Mouse (Mus musculus) megakaryocyte, embryonic 14.5 days (primary cell): ENCODE measurements around the gene Stard9. TPM values are rescaled to one million over a fixed set of nuclear protein-coding genes. Genes with fewer than 3 reads are reported as not detected.

ENCODE experiments used
- H3K27me3 ChIP-seq: replicated peaks from 2 replicates; pipeline ENCODE3; 2012; ENCODE audit warnings: inconsistent platforms
- H3K36me3 ChIP-seq: replicated peaks from 2 replicates; pipeline ENCODE3; 2012; ENCODE audit warnings: low read length, inconsistent platforms, mixed read lengths
- H3K4me1 ChIP-seq: 2 replicates; pipeline ENCODE4 v1.6.1; 2012; ENCODE audit warnings: inconsistent platforms
- H3K4me3 ChIP-seq: replicated peaks from 2 replicates; pipeline ENCODE3; 2012; ENCODE audit warnings: moderate library complexity, mild to moderate bottlenecking, inconsistent platforms
- H3K9me3 ChIP-seq: 2 replicates; pipeline ENCODE4 v1.6.1; 2012; ENCODE audit warnings: inconsistent platforms
- FLI1 ChIP-seq: IDR thresholded peaks from 2 replicates; pipeline ENCODE4 v1.6.1; 2012; ENCODE audit warnings: low read length, inconsistent platforms, mixed read lengths
- GATA1 ChIP-seq: IDR thresholded peaks from 3 replicates; pipeline ENCODE4 v1.6.1; 2012; ENCODE audit warnings: mixed read lengths, low read length, inconsistent platforms, borderline replicate concordance
- polyA plus RNA-seq: library from polyadenylated mRNA; stranded (reverse); fragments of >175 nt; gene quantifications from 2 replicates; pipeline ENCODE4 v1.2.3, GENCODE M21; 2012; ENCODE audit warnings: low replicate concordance; ENCODE audit not compliant: insufficient read depth

The Stard9 gene
- polyA plus RNA-seq, 1 experiment = 0.30 TPM

DNA sequence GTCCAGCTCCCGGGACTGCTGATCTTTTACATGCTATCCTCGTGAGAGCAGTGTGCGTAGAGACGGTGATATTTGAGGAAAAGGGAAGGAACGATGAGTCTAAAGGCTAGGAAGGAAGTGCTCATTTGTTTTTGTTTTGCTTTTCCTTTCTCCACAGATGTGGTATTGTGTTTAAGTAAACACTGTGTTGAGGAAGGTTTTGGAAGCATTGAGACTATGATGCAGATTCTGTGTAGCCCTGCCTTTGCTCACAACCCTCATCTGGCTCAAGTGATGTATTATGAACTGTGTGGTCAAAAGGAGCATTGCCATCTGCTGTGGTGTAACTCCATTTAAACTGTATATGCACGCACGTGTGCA, 24.0 kb downstream of the Stard9 start:
- H3K36me3 ChIP-seq = no peaks in the 10 kb centered on the region
- H3K4me3 ChIP-seq = no peak overlapping the region
- TF ChIP-seq GATA1 = no peak
- TF ChIP-seq FLI1 = no peak
- peaks cover 2% of the 10 kb centered on the region; the same call in 1 of the 2 replicates for H3K9me3 ChIP-seq
- no peaks in the 10 kb centered on the region for H3K27me3 ChIP-seq
- H3K4me1 ChIP-seq = peaks cover 41% of the 10 kb centered on the region

DNA sequence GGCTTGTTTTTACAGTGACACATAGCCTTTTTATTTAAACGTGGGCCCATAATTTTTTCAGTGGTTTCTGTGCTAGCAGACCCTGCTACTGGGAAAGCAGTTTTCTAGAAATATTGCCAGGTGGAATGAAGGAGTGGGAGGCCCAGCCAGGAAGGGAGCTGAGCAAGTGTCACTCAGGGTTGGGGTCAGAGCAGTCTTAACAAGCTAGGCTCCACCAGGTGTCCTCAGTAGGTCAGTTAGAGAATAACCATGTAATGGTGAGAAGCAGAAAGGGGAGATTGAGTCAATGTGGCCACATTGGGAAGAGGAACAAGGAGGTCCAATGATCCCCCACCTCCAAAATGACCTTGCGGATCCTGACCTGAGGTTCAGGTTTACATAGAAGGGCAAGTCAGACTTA, 25.8 kb downstream of the Stard9 start:
- peaks cover 57% of the 10 kb centered on the region for H3K4me1 ChIP-seq
- H3K27me3 ChIP-seq = no peaks in the 10 kb centered on the region
- H3K9me3 ChIP-seq = peaks cover 2% of the 10 kb centered on the region; the same call in 1 of the 2 replicates
- H3K36me3 ChIP-seq = no peaks in the 10 kb centered on the region
- TF ChIP-seq FLI1 (no peak), GATA1 (no peak)
- no peak overlapping the region for H3K4me3 ChIP-seq

DNA sequence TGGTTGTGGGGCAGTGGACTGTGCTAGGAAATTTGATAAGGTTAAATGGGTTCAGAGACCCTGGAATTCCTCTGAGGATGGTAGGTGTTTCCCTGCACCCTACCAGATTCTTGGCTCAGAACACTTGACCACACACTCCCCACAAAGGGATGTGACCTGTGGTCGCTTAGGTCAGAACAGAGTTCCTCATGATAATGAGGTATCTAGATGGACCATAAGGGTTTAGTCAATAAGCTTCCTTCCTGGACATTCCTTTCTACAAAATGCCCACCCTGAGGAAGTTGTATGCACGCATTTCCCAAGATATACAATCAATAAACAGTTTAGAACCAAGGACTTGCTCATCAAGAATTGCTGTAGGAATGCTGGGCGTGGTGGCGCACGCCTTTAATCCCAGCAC, 27.0 kb downstream of the Stard9 start:
- peaks cover 69% of the 10 kb centered on the region for H3K4me1 ChIP-seq

DNA sequence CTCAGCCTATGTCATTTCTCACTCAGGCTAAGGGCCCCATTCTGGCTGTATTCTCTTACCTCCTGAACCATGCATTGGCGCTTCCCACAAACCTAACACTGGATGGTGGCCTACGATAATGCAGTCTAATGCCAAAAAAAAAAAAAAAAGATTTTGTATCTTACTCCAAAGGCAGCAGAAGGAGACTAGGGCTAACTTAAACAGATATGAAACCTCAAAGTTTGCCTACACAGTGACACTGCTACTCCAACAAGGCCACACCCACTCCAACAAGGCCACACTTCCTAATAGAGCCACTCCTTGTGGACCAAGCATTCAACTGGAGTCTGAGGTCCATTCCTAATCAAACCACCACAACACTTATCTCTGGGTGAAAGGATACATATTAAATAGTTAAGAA, 27.8 kb downstream of the Stard9 start:
- Histone ChIP-seq H3K4me3 (no peak overlapping the region), H3K36me3 (no peaks in the 10 kb centered on the region), H3K27me3 (no peaks in the 10 kb centered on the region), H3K4me1 (peaks cover 75% of the 10 kb centered on the region), H3K9me3 (no peaks in the 10 kb centered on the region)
- TF ChIP-seq FLI1 (no peak), GATA1 (no peak)

More for the DNA sequence above, 27.0 kb downstream of the Stard9 start:
- Histone ChIP-seq H3K4me3 (no peak overlapping the region), H3K36me3 (no peaks in the 10 kb centered on the region), H3K27me3 (no peaks in the 10 kb centered on the region), H3K9me3 (peaks cover 2% of the 10 kb centered on the region; the same call in 1 of the 2 replicates)
- TF ChIP-seq FLI1 (no peak), GATA1 (no peak)

DNA sequence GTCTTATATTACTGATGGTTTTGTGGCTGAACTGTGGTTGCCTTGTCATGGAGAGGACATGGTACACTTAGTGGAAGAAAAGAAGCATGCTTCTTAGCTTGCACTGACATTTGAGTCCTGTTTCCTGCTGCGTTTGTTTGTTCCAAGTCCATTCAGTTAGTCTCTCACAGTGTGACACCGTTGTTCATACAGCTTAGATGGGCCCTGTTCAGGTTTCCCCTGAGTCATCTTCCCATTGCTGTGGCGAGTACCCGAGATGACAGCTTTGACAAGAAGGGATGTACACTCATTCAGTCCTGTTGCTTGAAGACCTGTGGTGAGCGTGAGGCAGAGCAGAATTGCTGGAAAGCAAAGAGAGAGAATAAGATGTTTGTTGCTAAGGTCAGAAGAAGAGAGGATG, 29.6 kb downstream of the Stard9 start:
- no peak for TF ChIP-seq GATA1
- peaks cover 1% of the 10 kb centered on the region for H3K27me3 ChIP-seq
- H3K4me1 ChIP-seq = peaks cover 65% of the 10 kb centered on the region
- no peak overlapping the region for H3K4me3 ChIP-seq
- H3K36me3 ChIP-seq = no peaks in the 10 kb centered on the region
- H3K9me3 ChIP-seq = no peaks in the 10 kb centered on the region

DNA sequence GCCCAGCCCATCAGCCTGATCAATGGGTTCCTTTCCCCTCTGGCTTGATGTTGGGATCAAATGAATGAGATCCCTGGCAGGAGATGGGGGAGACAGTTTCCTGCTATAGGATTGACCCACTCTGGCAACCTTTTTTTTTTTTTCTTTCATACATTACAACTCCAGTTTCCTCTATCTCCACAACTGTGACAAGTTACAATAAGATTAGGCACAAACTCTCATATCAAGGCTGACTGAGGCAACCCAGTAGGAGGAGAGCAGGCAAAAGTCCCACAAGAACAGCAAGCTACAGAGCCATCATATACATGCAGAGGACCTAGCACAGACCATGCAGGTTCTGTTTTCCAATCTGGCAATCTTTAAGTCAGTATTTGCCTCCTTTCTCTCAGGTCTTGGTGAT, 30.4 kb downstream of the Stard9 start:
- H3K4me1 ChIP-seq = peaks cover 71% of the 10 kb centered on the region
- no peak for TF ChIP-seq FLI1
- no peak for TF ChIP-seq GATA1
- H3K36me3 ChIP-seq = no peaks in the 10 kb centered on the region

DNA sequence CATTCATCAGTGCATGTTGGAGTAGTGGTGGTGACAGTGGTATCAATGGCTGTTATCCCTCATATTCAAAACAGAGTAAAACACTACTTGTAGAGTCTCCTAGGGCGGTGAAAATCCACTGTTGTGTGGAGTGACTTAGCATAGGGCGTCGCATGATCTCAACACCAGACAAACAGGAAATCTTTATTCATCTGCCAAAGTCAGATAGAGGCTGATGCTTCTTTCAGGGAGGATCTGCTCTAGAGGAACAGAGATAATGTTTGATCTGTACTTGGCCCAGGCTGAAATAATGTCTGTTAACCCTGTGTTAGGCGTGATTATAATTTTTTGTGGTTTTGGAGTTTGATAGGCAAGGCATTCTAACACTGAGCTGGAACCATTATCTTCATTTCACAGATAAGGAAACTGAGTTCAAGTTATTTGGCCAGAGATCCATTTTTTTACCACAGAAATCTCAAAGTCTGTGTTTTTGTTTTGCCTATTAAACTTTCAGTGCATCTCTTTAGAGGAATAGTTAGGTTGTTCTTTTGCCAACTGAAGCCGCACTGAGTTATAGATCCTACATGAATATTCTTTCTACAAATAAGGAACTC, 31.7 kb downstream of the Stard9 start:
- H3K27me3 ChIP-seq = peaks cover 4% of the 10 kb centered on the region

More for the DNA sequence above, 30.4 kb downstream of the Stard9 start:
- no peaks in the 10 kb centered on the region for H3K9me3 ChIP-seq
- H3K27me3 ChIP-seq = peaks cover 4% of the 10 kb centered on the region
- H3K4me3 ChIP-seq = no peak overlapping the region

DNA sequence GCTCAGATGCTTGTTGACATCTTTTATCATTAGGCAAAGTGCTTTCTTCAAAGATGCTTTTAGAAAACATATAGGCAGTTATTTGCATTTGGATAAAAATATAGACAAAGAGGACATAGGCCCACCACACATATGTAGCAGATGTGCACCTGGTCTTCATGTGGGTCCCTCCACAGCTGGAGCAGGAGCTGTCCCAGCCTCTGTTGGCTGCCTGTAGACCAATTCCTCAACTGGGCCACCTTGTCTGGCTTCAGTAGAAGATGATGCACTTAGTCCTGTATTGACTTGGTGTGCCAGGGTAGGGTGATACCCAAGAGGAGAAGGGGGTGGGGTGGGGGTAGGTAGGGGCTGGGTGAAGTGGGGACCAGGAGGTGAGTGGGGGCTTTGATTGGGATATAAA, 33.8 kb downstream of the Stard9 start:
- Histone ChIP-seq H3K36me3 (peaks cover 7% of the 10 kb centered on the region), H3K4me1 (peaks cover 62% of the 10 kb centered on the region), H3K4me3 (no peak overlapping the region), H3K9me3 (no peaks in the 10 kb centered on the region), H3K27me3 (peaks cover 4% of the 10 kb centered on the region)
- TF ChIP-seq FLI1 = no peak
- no peak for TF ChIP-seq GATA1

More for the DNA sequence above, 31.7 kb downstream of the Stard9 start:
- Histone ChIP-seq H3K36me3 (no peaks in the 10 kb centered on the region), H3K4me1 (peaks cover 60% of the 10 kb centered on the region), H3K9me3 (no peaks in the 10 kb centered on the region), H3K4me3 (no peak overlapping the region)
- TF ChIP-seq GATA1 = no peak; the same call in 2 of the 3 replicates
- no peak for TF ChIP-seq FLI1

DNA sequence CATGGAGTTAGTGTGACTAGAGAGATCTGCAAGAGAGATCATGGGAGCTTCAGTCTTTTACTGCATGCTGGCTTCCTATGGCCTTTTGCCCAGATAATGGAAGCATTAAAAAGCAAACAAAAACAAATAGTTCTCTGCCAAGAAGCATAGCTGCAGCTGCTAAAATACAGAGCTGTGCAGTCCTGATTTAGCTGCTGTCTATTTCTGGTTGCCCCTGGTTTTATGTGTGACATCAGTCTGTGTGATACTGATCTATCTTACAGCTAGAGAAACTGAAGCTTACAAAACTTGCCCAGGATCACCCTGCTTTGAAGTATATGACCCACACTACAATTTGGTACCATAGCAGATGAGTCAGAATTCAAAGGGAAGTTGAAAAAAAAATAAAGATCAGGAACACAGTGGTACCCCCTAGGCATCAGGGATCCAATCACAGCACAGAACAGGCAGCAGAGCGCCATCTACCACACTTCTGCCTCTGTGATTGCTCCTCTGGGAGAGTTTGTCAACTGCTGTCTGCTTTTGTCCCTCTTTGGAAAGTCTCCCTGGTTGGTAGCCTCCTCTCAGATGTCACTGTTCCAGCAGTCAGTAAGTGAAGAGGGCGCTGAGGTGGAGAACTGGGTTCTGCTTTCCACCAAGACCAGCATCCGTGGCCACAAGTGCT, 34.7 kb downstream of the Stard9 start:
- H3K4me1 ChIP-seq = peaks cover 59% of the 10 kb centered on the region
- no peaks in the 10 kb centered on the region for H3K9me3 ChIP-seq
- no peak overlapping the region for H3K4me3 ChIP-seq
- H3K27me3 ChIP-seq = peaks cover 4% of the 10 kb centered on the region
- peaks cover 7% of the 10 kb centered on the region for H3K36me3 ChIP-seq
- TF ChIP-seq FLI1 = no peak

DNA sequence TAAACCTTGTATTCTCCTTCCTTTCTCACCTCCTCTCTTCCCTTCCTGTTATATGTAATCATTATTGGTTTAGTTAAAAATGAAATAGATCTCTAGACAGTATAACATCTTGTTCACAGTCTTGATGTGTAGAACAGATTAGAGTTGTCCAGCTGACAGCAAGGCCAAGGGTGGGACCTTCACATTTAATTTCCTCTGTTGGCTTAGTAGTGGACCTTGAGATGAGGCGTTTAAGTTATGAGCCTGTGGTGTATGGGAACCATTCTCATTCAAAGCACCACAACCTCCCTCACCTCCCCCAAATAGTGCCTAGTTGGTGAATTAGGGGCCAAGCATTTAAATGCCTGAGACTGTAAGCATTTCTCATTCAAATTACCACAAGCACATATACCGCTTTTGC, 38.5 kb downstream of the Stard9 start:
- no peak overlapping the region for H3K4me3 ChIP-seq
- peaks cover 32% of the 10 kb centered on the region for H3K4me1 ChIP-seq
- peaks cover 4% of the 10 kb centered on the region for H3K27me3 ChIP-seq
- H3K9me3 ChIP-seq = no peaks in the 10 kb centered on the region
- H3K36me3 ChIP-seq = peaks cover 7% of the 10 kb centered on the region
- TF ChIP-seq FLI1 (no peak), GATA1 (no peak)
